In the genomic region with DNA sequence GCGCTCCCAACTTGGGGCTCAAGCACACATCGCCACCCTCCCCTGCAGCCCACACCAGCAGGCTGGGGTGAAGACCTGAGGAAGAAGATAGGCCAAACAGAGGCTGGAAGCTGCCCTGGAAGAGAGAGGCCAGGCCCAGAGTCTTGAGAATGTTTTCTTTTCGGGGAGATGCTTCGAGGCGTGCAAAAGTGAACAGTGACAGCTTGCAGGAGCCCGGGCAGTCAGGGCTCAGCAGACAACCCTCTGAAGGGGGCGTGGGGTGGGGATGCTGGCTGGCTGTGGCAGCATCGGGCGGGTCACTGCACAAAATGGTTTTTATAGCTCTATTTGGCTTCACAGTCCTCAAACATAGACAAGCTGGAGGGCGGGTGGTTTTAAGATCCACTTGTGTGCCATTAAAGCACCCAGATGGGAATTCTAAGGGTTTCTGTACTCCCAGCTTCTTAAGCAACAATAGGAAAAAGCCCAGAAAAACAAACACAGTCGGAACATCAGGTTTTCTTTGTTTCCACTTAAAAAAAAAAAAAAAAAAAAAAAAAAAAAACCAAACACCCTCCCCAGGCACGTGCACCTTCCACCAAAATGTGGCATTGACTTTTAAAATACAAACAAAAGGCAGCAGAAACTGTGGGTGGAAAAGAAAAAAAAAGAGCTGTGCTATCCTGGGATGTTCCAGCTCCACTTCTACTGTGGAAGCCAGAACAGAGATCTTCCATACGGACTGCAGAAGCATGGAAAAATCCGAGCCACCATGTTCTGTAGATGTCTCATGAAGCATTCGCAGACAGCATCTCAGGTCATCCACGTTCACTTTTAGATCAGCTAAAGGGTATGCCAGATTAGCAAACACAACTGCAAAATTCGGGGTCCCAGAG, we compare ENCODE assay signal across 11 mouse cellular contexts.
DNase-seq lines count a peak whose midpoint lies in the region; ATAC-seq lines count a peak whose summit lies in the region.
"Had no signal": no experiment of that assay in that cellular context is flagged by ENCODE, and none has a peak within 500 bp of the region (broad histone marks: within the 10 kb centered on the region; RNA-seq: fewer than 3 reads in every experiment).

No protein-coding gene starts in this region.

- H3K9ac ChIP-seq in kidney, embryonic 14.5 days (ENCODE audit: low read depth, low read length): 0 out of 2 replicates have a peak overlapping the region, but pooled peaks have one; percentile 7
- H3K9ac ChIP-seq in embryonic facial prominence, embryonic 15.5 days: no peak overlapping the region
- H3K9ac ChIP-seq in limb, embryonic 12.5 days (replicated peaks): 0 out of 2 replicates have a peak overlapping the region, but pooled peaks have one; percentile 27
- peak overlapping the region; percentile 26; the same call in 1 of the 2 replicates for H3K9ac ChIP-seq in neural tube, embryonic 12.5 days
- H3K9ac ChIP-seq: liver, embryonic 15.5 days had no signal

- no peak for DNase-seq in kidney, postnatal 25 days
- no peak for DNase-seq in gastrocnemius, postnatal 36 days
- DNase-seq in B cell, adult 2 months: no peak

- no peak overlapping the region for H3K4me3 ChIP-seq in kidney, embryonic 14.5 days (ENCODE audit: low read length)
- H3K4me3 ChIP-seq in embryonic facial prominence, embryonic 15.5 days (replicated peaks): no peak overlapping the region
- H3K4me3 ChIP-seq in limb, embryonic 12.5 days (replicated peaks): no peak overlapping the region
- no peak overlapping the region for H3K4me3 ChIP-seq in neural tube, embryonic 12.5 days
- H3K4me3 ChIP-seq: erythroblast, embryonic 14.5 days; liver, embryonic 15.5 days had no signal

- peaks cover 10% of the 10 kb centered on the region for H3K4me1 ChIP-seq in kidney, embryonic 14.5 days (ENCODE audit: control insufficient read depth, insufficient read depth, low read length)
- H3K4me1 ChIP-seq in embryonic facial prominence, embryonic 15.5 days: peaks cover 24% of the 10 kb centered on the region
- H3K4me1 ChIP-seq in limb, embryonic 12.5 days (replicated peaks): peaks cover 20% of the 10 kb centered on the region
- H3K4me1 ChIP-seq in neural tube, embryonic 12.5 days: peaks cover 8% of the 10 kb centered on the region

- no peaks in the 10 kb centered on the region for H3K36me3 ChIP-seq in kidney, embryonic 14.5 days (ENCODE audit: control insufficient read depth, insufficient read depth, low read length)
- H3K36me3 ChIP-seq in embryonic facial prominence, embryonic 15.5 days: no peaks in the 10 kb centered on the region
- no peaks in the 10 kb centered on the region for H3K36me3 ChIP-seq in limb, embryonic 12.5 days
- H3K36me3 ChIP-seq in neural tube, embryonic 12.5 days: no peaks in the 10 kb centered on the region
- H3K36me3 ChIP-seq: liver, embryonic 15.5 days had no signal

- H3K27ac ChIP-seq in kidney, embryonic 14.5 days (ENCODE audit: low read depth, low read length): peak overlapping the region; percentile 80
- H3K27ac ChIP-seq in embryonic facial prominence, embryonic 15.5 days (replicated peaks): peak overlapping the region; percentile 63
- peak overlapping the region; percentile 50; the same call in 1 of the 2 replicates for H3K27ac ChIP-seq in limb, embryonic 12.5 days
- H3K27ac ChIP-seq in neural tube, embryonic 12.5 days: no peak overlapping the region
- H3K27ac ChIP-seq: liver, embryonic 15.5 days had no signal

- H3K9me3 ChIP-seq in kidney, embryonic 14.5 days (ENCODE audit: control insufficient read depth, low read length): 0 out of 2 replicates have a peak, but pooled peaks cover 2% of the 10 kb centered on the region
- H3K9me3 ChIP-seq in embryonic facial prominence, embryonic 15.5 days (replicated peaks): no peaks in the 10 kb centered on the region
- no peaks in the 10 kb centered on the region for H3K9me3 ChIP-seq in limb, embryonic 12.5 days
- H3K9me3 ChIP-seq in neural tube, embryonic 12.5 days: no peaks in the 10 kb centered on the region
- H3K9me3 ChIP-seq: liver, embryonic 15.5 days had no signal

- H3K4me2 ChIP-seq in kidney, embryonic 14.5 days (replicated peaks; ENCODE audit: low read depth, low read length): no peak overlapping the region; the same call in 1 of the 2 replicates
- H3K4me2 ChIP-seq in embryonic facial prominence, embryonic 15.5 days (replicated peaks): no peak overlapping the region
- peak overlapping the region; percentile 30 for H3K4me2 ChIP-seq in limb, embryonic 12.5 days
- H3K4me2 ChIP-seq in neural tube, embryonic 12.5 days (replicated peaks): peak overlapping the region; percentile 40
- H3K4me2 ChIP-seq: liver, embryonic 15.5 days had no signal

- peak; percentile 90 for ATAC-seq in kidney, embryonic 14.5 days (ENCODE audit: low FRiP score, low TSS enrichment)
- ATAC-seq in embryonic facial prominence, embryonic 15.5 days (ENCODE audit: insufficient number of reproducible peaks, low FRiP score, low TSS enrichment, low read depth): no peak
- ATAC-seq in limb, embryonic 12.5 days (ENCODE audit: insufficient number of reproducible peaks, insufficient read depth, low FRiP score, low TSS enrichment, low read depth): no peak; the same call in 1 of the 2 replicates
- peak; percentile 21; the same call in 1 of the 2 replicates for ATAC-seq in neural tube, embryonic 12.5 days (ENCODE audit: low FRiP score, low read depth)
- ATAC-seq in megakaryocyte-erythroid progenitor cell, adult 5-6 weeks (replicated peaks; ENCODE audit: low FRiP score, low TSS enrichment, poor library complexity, severe bottlenecking): no peak
- ATAC-seq: Patski had no signal

- no peaks in the 10 kb centered on the region for H3K27me3 ChIP-seq in kidney, embryonic 14.5 days (ENCODE audit: control insufficient read depth, insufficient read depth, low read length)
- no peaks in the 10 kb centered on the region for H3K27me3 ChIP-seq in embryonic facial prominence, embryonic 15.5 days
- H3K27me3 ChIP-seq in limb, embryonic 12.5 days: peaks cover 6% of the 10 kb centered on the region; the same call in 1 of the 2 replicates
- no peaks in the 10 kb centered on the region for H3K27me3 ChIP-seq in neural tube, embryonic 12.5 days (replicated peaks)
- H3K27me3 ChIP-seq: Patski had no signal

- WGBS in kidney, embryonic 14.5 days: 30% methylated on average over 17 of the region's 17 CpGs
- 47% methylated on average over 17 of the region's 17 CpGs for WGBS in embryonic facial prominence, embryonic 15.5 days
- 47% methylated on average over 17 of the region's 17 CpGs for WGBS in limb, embryonic 12.5 days
- WGBS in neural tube, embryonic 12.5 days: 37% methylated on average over 17 of the region's 17 CpGs

- intact Hi-C loops in gastrocnemius, postnatal 36 days (cut with DNase I): no loop called here

Comparison
In these comparisons a context has a peak if more than half of its experiments do, and no peak if none do; other contexts are left out.
1. ATAC-seq: peak in kidney, embryonic 14.5 days (single experiment) and neural tube, embryonic 12.5 days (single experiment); none in embryonic facial prominence, embryonic 15.5 days (single experiment), limb, embryonic 12.5 days (single experiment) and megakaryocyte-erythroid progenitor cell, adult 5-6 weeks (single experiment).
2. H3K4me2 ChIP-seq: peak in limb, embryonic 12.5 days (single experiment) and neural tube, embryonic 12.5 days (single experiment); none in kidney, embryonic 14.5 days (single experiment) and embryonic facial prominence, embryonic 15.5 days (single experiment).